Mouse (Mus musculus): ENCODE measurements around the gene Thg1l. TPM values are rescaled to one million over a fixed set of nuclear protein-coding genes. Genes with fewer than 3 reads are reported as not detected.

The Thg1l gene
- 1 to 10 TPM; 5.4 TPM for total RNA-seq (2021)

- DNase-seq, result peak; percentile 89 to 95
- intact Hi-C loops (cut with DNase I), result no loop called here
These were observed at the start of gene Thg1l for GRCm38 (mm10) chr11:45955127-45955627. Thg1l (minus strand) TSS chr11:45955494.

DNA sequence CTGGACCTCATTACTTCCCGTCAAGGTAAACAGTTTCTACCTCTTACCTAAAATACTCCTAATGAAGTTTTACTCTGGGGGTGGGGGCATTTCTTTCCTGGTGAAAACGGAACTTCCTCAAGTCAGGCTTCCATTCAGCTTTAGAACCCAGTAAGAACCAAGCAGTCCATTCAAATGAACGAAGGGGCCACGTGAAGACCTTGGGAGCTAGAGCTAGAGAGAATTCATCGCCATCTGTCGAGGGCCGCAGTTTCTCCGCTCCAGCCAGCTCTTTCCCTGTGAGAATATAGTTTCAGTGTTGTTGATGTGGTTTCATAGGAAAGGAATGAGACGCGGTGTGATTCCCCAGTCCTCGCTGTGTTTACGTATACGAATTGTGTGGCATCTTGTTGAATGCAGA, 36.8 kb upstream of the Thg1l start:
- no peak for DNase-seq
- intact Hi-C loops (cut with DNase I), result no loop called here

- DNase-seq, result peak in 1 of 2 experiments; percentile 18
- intact Hi-C loops (cut with DNase I), result no loop called here
These were observed 36.3 kb upstream of the Thg1l start for GRCm38 (mm10) chr11:45991604-45992003.

- DNase-seq, result no peak
- intact Hi-C loops (cut with DNase I), result no loop called here
These were observed 25.6 kb upstream of the Thg1l start for GRCm38 (mm10) chr11:45980893-45981253.

DNA sequence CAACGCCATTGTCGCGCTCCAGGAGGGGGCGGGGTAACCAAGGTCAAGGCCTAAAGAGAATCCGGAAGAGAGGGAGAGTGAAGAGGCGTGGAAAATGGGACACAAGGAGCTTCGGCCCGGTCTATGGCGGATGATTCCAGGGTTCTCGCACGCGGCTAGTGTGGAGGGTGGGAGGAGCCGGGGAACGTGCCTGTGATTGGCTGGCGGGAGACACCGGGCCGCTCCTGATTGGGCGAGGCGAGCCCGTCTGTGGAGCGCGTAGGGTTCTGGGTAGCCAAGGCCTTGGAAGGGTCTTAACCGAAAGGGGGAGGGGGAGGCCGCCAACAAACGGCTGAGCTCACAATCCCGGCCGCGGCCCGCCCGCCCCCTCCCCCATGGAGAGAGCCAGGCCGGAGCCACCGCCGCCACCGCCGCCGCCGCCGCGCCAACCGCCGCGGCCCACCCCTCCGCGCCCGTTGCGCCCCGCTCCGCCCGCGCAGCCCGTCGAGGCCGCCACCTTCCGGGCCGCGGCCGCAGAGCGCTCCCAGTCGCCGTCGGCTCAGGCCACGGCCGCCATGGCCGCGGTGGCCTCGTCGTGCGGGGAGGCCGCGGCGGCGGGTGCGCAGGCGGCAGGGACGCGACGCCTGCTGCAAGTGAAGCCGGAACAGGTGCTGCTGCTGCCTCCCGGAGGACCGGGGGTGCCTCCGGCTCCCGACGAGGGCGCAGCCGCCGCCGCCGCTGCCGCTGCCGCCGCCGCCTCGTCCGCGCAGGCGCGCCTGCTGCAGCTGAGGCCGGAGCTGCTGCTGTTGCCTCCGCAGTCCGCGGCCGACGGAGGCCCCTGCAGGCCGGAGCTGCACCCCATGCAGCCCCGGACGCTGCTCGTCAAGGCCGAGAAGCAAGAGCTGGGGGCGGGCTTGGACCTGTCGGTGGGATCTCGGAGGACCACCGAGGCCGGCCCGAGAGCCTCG, 24.9 kb upstream of the Thg1l start, which contains the start of gene Sox30:
TSS of gene Sox30 (plus strand) at position 365 of the 947 bp plus-strand sequence.
- intact Hi-C loops (cut with DNase I), result no loop called here
- DNase-seq, result peak; percentile 43 to 63

DNA sequence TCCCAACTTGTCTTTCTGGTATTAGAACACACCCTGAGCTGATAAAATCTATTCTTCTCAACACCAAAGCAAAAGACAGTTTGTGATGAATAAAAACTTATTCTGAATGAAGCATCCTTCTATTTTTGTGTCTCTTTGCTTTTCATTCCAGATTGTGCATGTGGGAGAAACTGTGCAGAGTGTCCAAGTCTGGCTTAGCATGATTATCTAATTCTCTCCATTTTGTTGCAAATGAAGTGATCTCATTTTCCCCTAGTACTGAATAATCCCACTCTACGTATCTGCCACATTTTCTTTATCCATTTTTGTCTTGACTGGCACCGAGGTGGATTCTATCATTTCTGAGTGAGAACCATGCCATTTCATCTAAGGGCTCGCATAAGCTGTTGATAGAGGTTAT, 20.8 kb upstream of the Thg1l start:
- no peak for DNase-seq
- intact Hi-C loops (cut with DNase I), result no loop called here

DNA sequence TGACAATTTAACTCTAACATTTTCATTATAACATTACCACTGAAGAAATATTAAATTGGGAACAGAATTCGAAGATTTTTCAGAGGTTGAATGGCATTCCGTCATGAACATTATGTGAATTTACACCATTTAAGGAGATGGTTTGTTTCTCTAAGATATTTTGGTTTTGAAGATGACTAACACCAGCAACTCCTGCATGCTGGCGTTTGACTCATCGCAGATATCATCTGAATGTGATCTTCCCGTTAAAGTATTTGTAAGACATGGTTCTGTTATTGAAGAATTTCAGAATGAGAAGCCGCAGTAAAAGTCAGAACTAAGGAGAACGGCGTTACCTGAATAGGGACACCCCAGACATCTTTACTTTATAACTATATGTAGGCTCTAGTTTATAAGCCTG, 19.2 kb upstream of the Thg1l start:
- DNase-seq, result no peak
- intact Hi-C loops (cut with DNase I), result no loop called here

GRCm38 (mm10) chr11:45973635-45974034, 18.3 kb upstream of the Thg1l start:
- no peak for DNase-seq
- intact Hi-C loops (cut with DNase I), result no loop called here

DNA sequence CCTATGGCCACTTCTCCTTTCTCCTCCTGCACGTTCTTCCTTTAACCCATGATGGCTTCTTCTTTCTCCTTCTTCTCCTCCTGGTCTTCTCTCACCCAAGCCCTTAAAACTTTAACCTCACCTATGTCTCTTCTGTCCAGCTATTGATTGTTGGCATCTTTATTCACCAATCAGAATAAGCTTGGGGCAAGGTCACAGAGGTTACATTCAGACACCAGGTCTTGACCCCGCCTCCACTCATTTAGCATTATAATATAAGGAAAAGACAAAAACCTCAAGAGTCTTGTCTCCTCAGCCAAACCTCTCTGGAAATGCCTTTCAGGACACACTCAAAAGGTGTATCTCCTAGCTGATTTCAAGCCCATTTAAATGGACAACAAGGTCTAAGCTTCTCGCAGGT, 13.2 kb upstream of the Thg1l start:
- DNase-seq, result no peak
- intact Hi-C loops (cut with DNase I), result no loop called here

DNA sequence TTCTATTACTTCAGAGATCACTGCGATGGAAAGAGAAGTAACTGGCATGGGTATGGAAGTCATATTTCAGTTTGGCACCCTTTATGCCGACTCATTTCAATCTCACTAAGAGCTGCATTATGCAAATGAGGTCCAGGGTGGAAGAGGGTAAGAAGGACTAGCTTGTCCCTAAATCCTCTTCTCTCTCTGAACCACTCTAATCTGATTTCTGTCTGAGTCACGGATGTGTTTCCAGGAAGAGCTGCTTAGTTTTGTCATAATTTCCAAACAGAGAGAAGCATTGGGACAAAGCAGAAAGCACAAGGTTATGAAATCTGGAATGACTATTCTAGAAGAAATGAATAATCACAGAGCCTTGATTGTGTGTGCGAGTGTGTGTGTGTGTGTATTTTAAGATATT, 11.6 kb upstream of the Thg1l start:
- intact Hi-C loops (cut with DNase I), result no loop called here
- DNase-seq, result no peak

GRCm38 (mm10) chr11:45960003-45960402, 4.7 kb upstream of the Thg1l start:
- intact Hi-C loops (cut with DNase I), result no loop called here
- DNase-seq, result no peak

- intact Hi-C loops (cut with DNase I), result no loop called here
- no peak for DNase-seq
These were observed 4.3 kb upstream of the Thg1l start for GRCm38 (mm10) chr11:45959598-45959997.

- DNase-seq, result no peak
- intact Hi-C loops (cut with DNase I), result loop anchor here (5.0 kb wide), 2 partner anchors 180 to 270 kb away; no protein-coding TSS in a partner anchor
These were observed 7.8 kb downstream of the Thg1l start for GRCm38 (mm10) chr11:45947491-45947890.

DNA sequence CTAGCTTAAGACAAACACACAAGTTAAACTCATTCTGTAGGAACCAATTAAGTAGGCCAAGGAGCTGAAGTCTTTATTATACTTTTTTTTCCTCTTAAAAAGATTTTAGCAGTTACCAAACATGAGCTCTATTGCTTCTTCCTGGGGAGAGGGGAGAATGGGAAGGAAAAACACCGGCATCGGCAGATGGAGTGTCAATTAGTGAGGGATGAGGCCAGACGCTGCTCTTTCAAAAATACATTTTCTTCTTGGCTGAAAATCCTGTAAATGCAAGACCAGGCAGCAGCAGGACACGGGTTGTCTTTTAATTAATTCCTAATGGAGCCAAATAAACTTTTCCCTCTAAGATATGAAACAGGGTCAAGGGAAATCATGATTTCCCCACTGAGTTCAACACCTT, 8.5 kb downstream of the Thg1l start:
- DNase-seq, result no peak
- intact Hi-C loops (cut with DNase I), result loop anchor here (5.0 kb wide), 2 partner anchors 181 to 271 kb away; no protein-coding TSS in a partner anchor

DNA sequence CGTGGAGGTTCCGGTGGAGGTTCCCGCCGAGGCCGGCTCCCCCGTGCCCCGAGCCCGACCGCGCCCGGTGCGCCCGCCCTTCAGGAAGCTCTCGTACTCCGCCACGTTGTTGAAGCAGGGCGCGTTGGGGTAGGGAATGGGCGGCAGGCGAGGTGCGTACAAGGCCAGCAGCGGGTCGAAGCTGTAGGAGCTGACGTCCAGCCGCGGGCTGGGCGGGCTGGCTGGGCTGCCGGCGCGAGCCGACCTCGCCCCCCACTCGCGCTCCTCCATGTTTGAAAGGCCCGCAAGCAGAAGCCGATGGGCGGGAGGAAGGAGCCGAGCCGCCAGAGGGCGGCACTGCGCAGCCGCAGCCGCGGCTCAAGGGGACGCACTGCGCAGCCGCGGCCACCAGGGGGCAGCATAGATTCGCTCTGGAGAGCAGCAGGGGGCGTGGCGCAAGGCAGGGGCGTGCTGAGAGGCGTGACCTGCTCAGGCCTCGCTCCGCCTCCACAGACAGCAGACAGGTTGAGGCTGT, 10.6 kb downstream of the Thg1l start, which contains the start of gene Lsm11:
TSS of gene Lsm11 (minus strand) at position 293 of the 514 bp plus-strand sequence.
- DNase-seq, result peak; percentile 99 to 100
- intact Hi-C loops (cut with DNase I), result loop anchor here (5.0 kb wide), 3 partner anchors 183 to 493 kb away; partner anchors contain the start of gene Med7

- no peak for DNase-seq
- intact Hi-C loops (cut with DNase I), result loop anchor here (5.0 kb wide), 1 partner anchor 493 kb away; the partner anchor contains the start of gene Med7
These were observed 11.2 kb downstream of the Thg1l start for GRCm38 (mm10) chr11:45943891-45944642.

DNA sequence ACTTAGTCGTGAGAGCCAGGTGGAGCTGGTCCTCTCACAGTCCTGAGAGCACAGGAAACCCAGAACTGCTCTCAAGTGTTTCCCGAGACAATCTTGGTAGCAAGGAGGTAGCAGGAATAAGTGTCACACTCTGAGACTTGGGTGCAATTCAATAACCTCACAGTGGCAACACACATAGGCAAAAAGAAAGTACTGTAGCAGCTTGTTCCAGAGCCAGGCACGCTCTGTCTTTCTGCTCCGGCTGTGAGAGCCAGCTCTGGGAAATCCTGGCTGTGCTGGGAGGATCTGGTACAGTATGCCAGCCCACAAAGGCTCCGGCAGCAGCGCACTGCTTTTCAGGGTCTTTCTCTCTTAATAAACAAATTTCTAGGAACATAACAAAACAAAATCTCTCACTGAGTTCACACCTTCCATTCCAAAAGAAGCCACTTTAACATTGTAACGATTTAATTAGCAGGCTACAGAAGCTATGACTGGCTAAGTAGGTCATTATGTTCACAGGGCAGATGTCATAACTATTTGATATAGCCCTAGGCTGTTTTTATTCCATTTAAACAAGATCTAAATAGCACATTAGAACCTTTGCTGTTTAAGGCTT, 12.1 kb downstream of the Thg1l start:
- peak in 1 of 2 experiments; percentile 25 for DNase-seq
- intact Hi-C loops (cut with DNase I), result loop anchor here (5.0 kb wide), 1 partner anchor 494 kb away; the partner anchor contains the start of gene Med7

- intact Hi-C loops (cut with DNase I), result loop anchor here (5.0 kb wide), 1 partner anchor 495 kb away; the partner anchor contains the start of gene Med7
These were observed 13.0 kb downstream of the Thg1l start for GRCm38 (mm10) chr11:45942281-45942680.

GRCm38 (mm10) chr11:45938917-45939316, 16.4 kb downstream of the Thg1l start:
- intact Hi-C loops (cut with DNase I), result no loop called here
- DNase-seq, result no peak

More at GRCm38 (mm10) chr11:45942281-45942680, 13.0 kb downstream of the Thg1l start:
- DNase-seq, result no peak

GRCm38 (mm10) chr11:45937478-45937877, 17.8 kb downstream of the Thg1l start:
- intact Hi-C loops (cut with DNase I), result no loop called here
- DNase-seq, result no peak
